Mouse (Mus musculus): Measurements from ENCODE around the gene Nop53. TPM values are rescaled to one million over a fixed set of nuclear protein-coding genes. Genes with fewer than 3 reads are reported as not detected.

The Nop53 gene
- polyA plus RNA-seq, 1 experiment from 2014 or later: 196 TPM

GRCm38 (mm10) chr7:15968322-15968721 lies 22.4 kb upstream of the Nop53 start:
- 86% methylated on average over 8 of the region's 8 CpGs for WGBS
- Histone ChIP-seq H3K4me1 (ENCODE audit: insufficient read depth, low read depth, low read length) (peaks cover 17% of the 10 kb centered on the region; the same call in 1 of the 2 replicates), H3K27ac (ENCODE audit: low read length) (no peak overlapping the region), H3K4me2 (replicated peaks; ENCODE audit: low read depth, low read length) (no peak overlapping the region), H3K9ac (replicated peaks; ENCODE audit: low read depth) (no peak overlapping the region), H3K4me3 (ENCODE audit: low read depth, low read length) (no peak overlapping the region), H3K36me3 (ENCODE audit: insufficient read depth, low read length) (peaks cover 18% of the 10 kb centered on the region), H3K27me3 (replicated peaks; ENCODE audit: insufficient read depth, low read length) (no peaks in the 10 kb centered on the region), H3K9me3 (ENCODE audit: low read length) (no peaks in the 10 kb centered on the region)
- ATAC-seq (no peak), DNase-seq (ENCODE audit: low spot score) (no peak)
- no peak for TF ChIP-seq CTCF (IDR thresholded peaks at IDR 0.05)
- TF ChIP-seq EP300 (IDR thresholded peaks at IDR 0.05): no peak

DNA sequence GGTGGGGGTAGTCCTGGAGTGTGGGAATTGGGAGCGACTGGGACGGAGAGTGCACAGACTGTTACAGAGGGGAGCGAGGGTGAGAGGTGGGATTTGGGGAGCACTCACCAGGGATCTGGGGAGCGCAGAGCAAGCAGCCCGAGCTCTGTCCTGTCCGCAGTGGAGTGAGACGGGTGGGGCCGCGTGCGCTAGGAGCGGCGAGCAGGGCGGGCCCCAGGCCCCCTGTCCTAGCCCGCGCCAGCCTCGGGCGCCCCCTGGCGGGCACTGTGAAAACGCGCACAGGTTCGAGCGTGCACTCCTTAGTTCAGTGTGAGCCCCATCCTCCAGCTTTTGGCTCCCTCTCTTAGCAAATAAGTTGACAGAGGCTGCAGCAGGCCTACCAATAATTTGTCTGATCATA lies 21.4 kb upstream of the Nop53 start, which contains the start of gene Ehd2:
Gene Ehd2 (minus strand): TSS at position 256 of the 400 bp plus-strand sequence.
- Histone ChIP-seq H3K27ac (ENCODE audit: low read length) (peak within 1 kb of the TSS; percentile 68), H3K9me3 (ENCODE audit: low read length) (no peaks in the 10 kb centered on the region), H3K4me2 (replicated peaks; ENCODE audit: low read depth, low read length) (peak within 1 kb of the TSS; percentile 62), H3K36me3 (ENCODE audit: insufficient read depth, low read length) (peaks cover 10% of the 10 kb centered on the region), H3K9ac (replicated peaks; ENCODE audit: low read depth) (peak within 1 kb of the TSS; percentile 56), H3K27me3 (replicated peaks; ENCODE audit: insufficient read depth, low read length) (no peaks in the 10 kb centered on the region), H3K4me3 (ENCODE audit: low read depth, low read length) (peak within 1 kb of the TSS; percentile 56), H3K4me1 (ENCODE audit: insufficient read depth, low read depth, low read length) (peaks cover 26% of the 10 kb centered on the region)
- WGBS: under 1% methylated on average over 20 of the region's 22 CpGs
- peak; percentile 93 for DNase-seq (ENCODE audit: low spot score)
- peak; percentile 85 for ATAC-seq
- no peak for TF ChIP-seq EP300 (IDR thresholded peaks at IDR 0.05)
- peak; percentile 96 for TF ChIP-seq CTCF (IDR thresholded peaks at IDR 0.05)

DNA sequence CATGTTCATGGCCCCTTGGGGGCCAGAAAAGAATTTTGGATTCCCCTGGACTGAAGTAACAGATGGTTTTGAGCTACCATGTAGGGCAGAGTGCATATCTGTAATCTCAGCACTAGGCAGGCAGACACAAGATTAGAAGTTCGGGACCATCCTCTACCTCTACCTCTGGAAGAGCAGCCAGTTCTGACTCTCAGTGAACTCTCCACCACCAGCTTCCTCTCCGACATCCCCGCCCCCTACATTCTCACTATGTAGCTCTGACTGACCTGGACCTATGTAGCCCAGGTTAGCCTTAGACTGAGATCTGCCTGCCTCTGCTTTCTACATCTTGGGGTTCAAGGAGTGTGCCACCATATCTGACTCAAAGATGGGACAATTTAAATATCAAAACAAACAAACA lies 20.6 kb upstream of the Nop53 start:
- Histone ChIP-seq H3K4me2 (replicated peaks; ENCODE audit: low read depth, low read length) (peak overlapping the region; percentile 62), H3K4me3 (ENCODE audit: low read depth, low read length) (peak overlapping the region; percentile 56), H3K9ac (replicated peaks; ENCODE audit: low read depth) (peak overlapping the region; percentile 56), H3K36me3 (ENCODE audit: insufficient read depth, low read length) (0 out of 2 replicates have a peak, but pooled peaks cover 1% of the 10 kb centered on the region), H3K4me1 (ENCODE audit: insufficient read depth, low read depth, low read length) (peaks cover 34% of the 10 kb centered on the region), H3K27me3 (replicated peaks; ENCODE audit: insufficient read depth, low read length) (no peaks in the 10 kb centered on the region), H3K9me3 (ENCODE audit: low read length) (no peaks in the 10 kb centered on the region), H3K27ac (ENCODE audit: low read length) (peak overlapping the region; percentile 68)
- WGBS: 52% methylated on average over 3 of the region's 3 CpGs
- ATAC-seq: no peak
- no peak for TF ChIP-seq EP300 (IDR thresholded peaks at IDR 0.05)
- no peak for TF ChIP-seq CTCF (IDR thresholded peaks at IDR 0.05)
- no peak for DNase-seq (ENCODE audit: low spot score)

- Histone ChIP-seq H3K27ac (ENCODE audit: low read length) (peak overlapping the region; percentile 93), H3K27me3 (replicated peaks; ENCODE audit: insufficient read depth, low read length) (no peaks in the 10 kb centered on the region), H3K9me3 (ENCODE audit: low read length) (no peaks in the 10 kb centered on the region), H3K9ac (replicated peaks; ENCODE audit: low read depth) (no peak overlapping the region), H3K36me3 (ENCODE audit: insufficient read depth, low read length) (no peaks in the 10 kb centered on the region), H3K4me3 (ENCODE audit: low read depth, low read length) (peak overlapping the region; percentile 17), H3K4me1 (ENCODE audit: insufficient read depth, low read depth, low read length) (peaks cover 39% of the 10 kb centered on the region), H3K4me2 (replicated peaks; ENCODE audit: low read depth, low read length) (peak overlapping the region; percentile 46)
- 54% methylated on average over 32 of the region's 32 CpGs for WGBS
- ATAC-seq (no peak), DNase-seq (ENCODE audit: low spot score) (no peak)
- TF ChIP-seq CTCF (IDR thresholded peaks at IDR 0.05) (no peak), EP300 (IDR thresholded peaks at IDR 0.05) (no peak)
Measured at GRCm38 (mm10) chr7:15963798-15964652, 18.2 kb upstream of the Nop53 start.

DNA sequence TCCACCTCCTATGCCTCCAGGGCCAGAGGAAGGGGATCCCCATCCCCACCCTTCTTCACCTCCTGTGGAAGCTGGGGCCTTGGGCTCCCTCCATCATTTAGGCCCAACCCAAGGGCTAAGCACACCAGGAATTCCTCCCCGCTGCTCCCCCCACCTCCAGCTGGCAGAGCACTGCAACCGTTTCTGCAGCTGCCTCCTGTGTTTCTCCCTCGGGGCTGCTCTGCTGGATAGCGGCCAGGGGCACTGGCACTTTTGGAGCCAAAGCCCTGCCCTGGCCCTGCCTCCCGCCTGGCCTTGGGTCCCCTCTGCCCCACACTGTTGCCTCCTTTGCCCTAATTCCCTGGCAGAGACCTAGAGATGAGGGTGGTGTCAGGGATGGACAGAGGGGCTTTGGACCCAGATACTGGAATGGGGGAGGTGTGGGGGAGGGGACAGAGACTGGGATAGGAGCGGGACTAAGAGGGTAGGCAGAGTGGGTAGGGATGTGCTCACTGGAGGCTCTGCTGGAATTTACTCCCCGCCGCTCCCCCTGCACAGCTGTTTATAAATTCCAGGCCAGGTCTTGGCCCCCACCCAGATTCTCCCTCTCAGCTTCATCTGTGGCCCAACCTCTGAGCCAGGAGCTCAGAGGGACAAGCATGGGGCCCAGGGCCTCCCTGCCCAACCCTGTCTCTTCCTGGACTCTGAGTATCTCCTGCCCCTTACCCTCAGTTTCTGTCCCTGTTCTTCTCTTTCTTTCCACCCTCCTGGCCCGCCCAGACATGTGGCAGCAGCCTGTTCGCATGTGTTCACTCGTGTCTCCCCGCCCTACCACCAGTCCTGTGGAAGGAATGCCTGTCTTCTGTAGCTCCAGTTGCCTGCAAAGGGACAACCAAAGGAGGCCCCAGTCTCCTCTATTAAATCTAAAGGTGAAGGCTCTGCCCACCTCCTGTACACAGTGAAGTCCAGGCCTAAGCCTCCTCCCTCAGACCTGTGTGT lies 16.7 kb upstream of the Nop53 start:
- no peak overlapping the region for H3K4me3 ChIP-seq (ENCODE audit: low read depth, low read length)
- H3K36me3 ChIP-seq (ENCODE audit: insufficient read depth, low read length): peaks cover 1% of the 10 kb centered on the region; the same call in 1 of the 2 replicates
- 0 out of 2 replicates have a peak overlapping the region, but pooled peaks have one; percentile 6 for H3K9ac ChIP-seq (replicated peaks; ENCODE audit: low read depth)
- TF ChIP-seq EP300 (IDR thresholded peaks at IDR 0.05) (peak; percentile 57; the same call in 1 of the 2 replicates), CTCF (IDR thresholded peaks at IDR 0.05) (no peak)
- no peaks in the 10 kb centered on the region for H3K27me3 ChIP-seq (replicated peaks; ENCODE audit: insufficient read depth, low read length)
- peaks cover 44% of the 10 kb centered on the region for H3K4me1 ChIP-seq (ENCODE audit: insufficient read depth, low read depth, low read length)
- H3K4me2 ChIP-seq (replicated peaks; ENCODE audit: low read depth, low read length): peak overlapping the region; percentile 39
- H3K9me3 ChIP-seq (ENCODE audit: low read length): no peaks in the 10 kb centered on the region
- peak overlapping the region; percentile 93 for H3K27ac ChIP-seq (ENCODE audit: low read length)
- WGBS: 14% methylated on average over 12 of the region's 12 CpGs
- DNase-seq (ENCODE audit: low spot score) (peak; percentile 96), ATAC-seq (peak; percentile 79)
